Mouse (Mus musculus): ENCODE measurements around the gene Gm13889. TPM values are rescaled to one million over a fixed set of nuclear protein-coding genes. Genes with fewer than 3 reads are reported as not detected.

The Gm13889 gene
- total RNA-seq, 2 experiments from 2014 or later: 14.4 to 19.7 TPM

Other genes with a start within 250 kb of the Gm13889 start
- gene Ext2, start 134.6 kb downstream of the Gm13889 start, total RNA-seq (2021): 10 to 100 TPM; 41.0 to 52.8 TPM
- gene Accs, start 107.3 kb downstream of the Gm13889 start, total RNA-seq (2021): 1 to 10 TPM; 4.2 to 6.2 TPM
- gene Accsl, start 88.0 kb downstream of the Gm13889 start, total RNA-seq (2021): not detected
- gene Gm27027, start 39.2 kb upstream of the Gm13889 start, total RNA-seq (2021): under 1 TPM in 1 of 2 experiments, not detected in 1; 0.54 TPM
- gene Alkbh3, start 53.6 kb upstream of the Gm13889 start, total RNA-seq (2021): 10 to 100 TPM; 61.1 to 65.6 TPM
- gene Hsd17b12, start 200.8 kb upstream of the Gm13889 start, total RNA-seq (2021): 10 to 100 TPM; 17.8 to 18.2 TPM